Mouse (Mus musculus): Measurements from ENCODE around the gene Atp1a2. TPM values are rescaled to one million over a fixed set of nuclear protein-coding genes. Genes with fewer than 3 reads are reported as not detected.
A peak's percentile ranks its signal among the peaks of the same experiment; 100 is the strongest.

Atp1a2 gene
- polyA plus RNA-seq, 1 experiment from 2014 or later, result 2.6 TPM

GRCm38 (mm10) chr1:172337411-172338185, 39.7 kb upstream of the Atp1a2 start:
- Histone ChIP-seq H3K4me1 (replicated peaks; ENCODE audit: control insufficient read depth, insufficient read depth, low read length) (peaks cover 4% of the 10 kb centered on the region; the same call in 1 of the 2 replicates), H3K9me3 (ENCODE audit: control insufficient read depth, low read length) (no peaks in the 10 kb centered on the region), H3K27ac (ENCODE audit: low read depth, low read length) (no peak overlapping the region), H3K27me3 (ENCODE audit: control insufficient read depth, insufficient read depth, low read length) (peaks cover 4% of the 10 kb centered on the region; the same call in 1 of the 2 replicates), H3K36me3 (ENCODE audit: control insufficient read depth, insufficient read depth, low read length) (no peaks in the 10 kb centered on the region), H3K4me2 (replicated peaks; ENCODE audit: low read depth, low read length) (no peak overlapping the region), H3K9ac (ENCODE audit: low read depth, low read length) (no peak overlapping the region), H3K4me3 (ENCODE audit: low read depth, low read length) (no peak overlapping the region)
- DNase-seq (ENCODE audit: low spot score) (no peak), ATAC-seq (ENCODE audit: low FRiP score) (no peak)
- WGBS, result 34% methylated on average over 2 of the region's 2 CpGs

DNA sequence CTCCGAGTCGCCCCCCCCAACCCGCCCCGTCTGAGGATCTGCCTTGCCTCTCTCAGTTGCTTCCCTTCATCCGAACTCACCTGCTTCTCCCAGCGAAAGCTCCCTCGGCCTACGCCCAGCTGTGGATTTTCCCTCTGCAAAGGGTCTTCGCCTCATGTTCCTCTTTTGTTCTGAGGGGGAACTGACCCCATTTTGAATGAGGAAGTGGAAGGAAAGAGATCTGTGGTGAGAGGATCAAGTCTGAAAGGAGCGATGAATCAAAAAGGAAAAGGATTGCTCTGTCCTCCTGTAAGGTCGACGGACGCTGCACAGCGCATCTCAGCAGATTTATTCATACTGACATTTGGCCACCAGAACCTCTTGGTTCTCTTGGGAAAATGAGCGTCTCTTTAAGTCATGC, 37.9 kb upstream of the Atp1a2 start:
- no peak overlapping the region for H3K4me3 ChIP-seq (ENCODE audit: low read depth, low read length)
- DNase-seq (ENCODE audit: low spot score) (no peak), ATAC-seq (ENCODE audit: low FRiP score) (no peak)
- H3K4me2 ChIP-seq (replicated peaks; ENCODE audit: low read depth, low read length), result no peak overlapping the region
- H3K9ac ChIP-seq (ENCODE audit: low read depth, low read length), result no peak overlapping the region
- H3K27me3 ChIP-seq (ENCODE audit: control insufficient read depth, insufficient read depth, low read length), result no peaks in the 10 kb centered on the region
- no peak overlapping the region for H3K27ac ChIP-seq (ENCODE audit: low read depth, low read length)
- no peaks in the 10 kb centered on the region for H3K9me3 ChIP-seq (ENCODE audit: control insufficient read depth, low read length)
- no peaks in the 10 kb centered on the region for H3K36me3 ChIP-seq (ENCODE audit: control insufficient read depth, insufficient read depth, low read length)
- H3K4me1 ChIP-seq (replicated peaks; ENCODE audit: control insufficient read depth, insufficient read depth, low read length), result no peaks in the 10 kb centered on the region
- 81% methylated on average over 15 of the region's 15 CpGs for WGBS

DNA sequence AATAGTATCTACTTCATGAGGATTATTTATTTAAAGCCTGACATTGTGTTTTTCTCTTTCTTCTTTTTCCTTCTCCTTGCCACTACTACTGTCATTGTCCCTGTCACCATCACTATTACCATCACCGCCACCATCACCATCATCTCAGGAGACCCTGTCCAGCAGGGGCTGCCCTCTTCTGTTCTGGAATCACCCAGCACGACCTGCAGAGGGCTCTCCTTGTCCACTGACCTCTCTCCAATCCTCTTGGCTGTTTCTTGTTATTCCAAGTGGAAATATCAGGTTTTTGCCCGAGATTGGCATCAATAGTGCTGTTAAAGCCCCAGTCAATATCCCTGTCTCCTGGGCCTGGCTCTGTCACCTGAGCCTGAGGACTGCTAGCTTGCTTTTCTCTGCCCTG, 35.6 kb upstream of the Atp1a2 start:
- no peaks in the 10 kb centered on the region for H3K9me3 ChIP-seq (ENCODE audit: control insufficient read depth, low read length)
- H3K36me3 ChIP-seq (ENCODE audit: control insufficient read depth, insufficient read depth, low read length), result no peaks in the 10 kb centered on the region
- 18% methylated on average over 3 of the region's 3 CpGs for WGBS
- H3K27ac ChIP-seq (ENCODE audit: low read depth, low read length), result no peak overlapping the region
- H3K27me3 ChIP-seq (ENCODE audit: control insufficient read depth, insufficient read depth, low read length), result peaks cover 3% of the 10 kb centered on the region; the same call in 1 of the 2 replicates
- DNase-seq (ENCODE audit: low spot score) (no peak), ATAC-seq (ENCODE audit: low FRiP score) (0 out of 2 replicates have a peak, but pooled peaks have one; percentile 46)
- H3K9ac ChIP-seq (ENCODE audit: low read depth, low read length), result no peak overlapping the region
- no peak overlapping the region for H3K4me2 ChIP-seq (replicated peaks; ENCODE audit: low read depth, low read length)
- peaks cover 6% of the 10 kb centered on the region; the same call in 1 of the 2 replicates for H3K4me1 ChIP-seq (replicated peaks; ENCODE audit: control insufficient read depth, insufficient read depth, low read length)
- no peak overlapping the region for H3K4me3 ChIP-seq (ENCODE audit: low read depth, low read length)

DNA sequence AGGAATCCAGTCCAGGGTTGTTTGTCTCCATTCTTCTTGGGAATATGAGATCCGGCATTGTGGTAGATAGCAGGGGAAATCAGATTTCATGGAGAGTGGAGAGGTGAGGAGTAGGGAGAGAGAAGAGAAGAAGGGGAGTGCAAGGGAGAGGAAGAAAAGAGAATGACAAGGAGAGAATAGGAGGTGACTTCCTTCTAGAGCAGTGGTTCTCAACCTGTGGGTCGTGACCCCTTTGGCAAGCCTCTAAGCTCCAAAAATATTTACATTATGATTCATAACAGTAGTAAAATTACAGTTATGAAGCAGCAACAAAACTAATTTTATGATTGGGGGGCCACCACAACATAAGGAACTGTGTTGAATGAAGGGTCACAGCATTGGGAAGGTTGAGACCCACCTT, 35.1 kb upstream of the Atp1a2 start:
- 73% methylated on average over 2 of the region's 2 CpGs for WGBS
- DNase-seq (ENCODE audit: low spot score), result no peak
- Histone ChIP-seq H3K9me3 (ENCODE audit: control insufficient read depth, low read length) (no peaks in the 10 kb centered on the region), H3K27me3 (ENCODE audit: control insufficient read depth, insufficient read depth, low read length) (peaks cover 5% of the 10 kb centered on the region; the same call in 1 of the 2 replicates), H3K27ac (ENCODE audit: low read depth, low read length) (no peak overlapping the region), H3K4me3 (ENCODE audit: low read depth, low read length) (no peak overlapping the region), H3K4me2 (replicated peaks; ENCODE audit: low read depth, low read length) (no peak overlapping the region), H3K36me3 (ENCODE audit: control insufficient read depth, insufficient read depth, low read length) (no peaks in the 10 kb centered on the region), H3K9ac (ENCODE audit: low read depth, low read length) (no peak overlapping the region), H3K4me1 (replicated peaks; ENCODE audit: control insufficient read depth, insufficient read depth, low read length) (peaks cover 6% of the 10 kb centered on the region; the same call in 1 of the 2 replicates)
- ATAC-seq (ENCODE audit: low FRiP score), result no peak

- Histone ChIP-seq H3K4me1 (replicated peaks; ENCODE audit: control insufficient read depth, insufficient read depth, low read length) (peaks cover 6% of the 10 kb centered on the region; the same call in 1 of the 2 replicates), H3K36me3 (ENCODE audit: control insufficient read depth, insufficient read depth, low read length) (no peaks in the 10 kb centered on the region), H3K9me3 (ENCODE audit: control insufficient read depth, low read length) (no peaks in the 10 kb centered on the region), H3K4me3 (ENCODE audit: low read depth, low read length) (no peak overlapping the region), H3K27ac (ENCODE audit: low read depth, low read length) (no peak overlapping the region), H3K27me3 (ENCODE audit: control insufficient read depth, insufficient read depth, low read length) (peaks cover 16% of the 10 kb centered on the region), H3K4me2 (replicated peaks; ENCODE audit: low read depth, low read length) (no peak overlapping the region), H3K9ac (ENCODE audit: low read depth, low read length) (no peak overlapping the region)
- no peak for DNase-seq (ENCODE audit: low spot score)
- 73% methylated on average over 8 of the region's 8 CpGs for WGBS
- no peak for ATAC-seq (ENCODE audit: low FRiP score)
These were observed 33.6 kb upstream of the Atp1a2 start for GRCm38 (mm10) chr1:172331422-172331947.

- Histone ChIP-seq H3K27me3 (ENCODE audit: control insufficient read depth, insufficient read depth, low read length) (peaks cover 32% of the 10 kb centered on the region), H3K4me3 (ENCODE audit: low read depth, low read length) (no peak overlapping the region), H3K4me1 (replicated peaks; ENCODE audit: control insufficient read depth, insufficient read depth, low read length) (peaks cover 6% of the 10 kb centered on the region), H3K9me3 (ENCODE audit: control insufficient read depth, low read length) (no peaks in the 10 kb centered on the region), H3K36me3 (ENCODE audit: control insufficient read depth, insufficient read depth, low read length) (no peaks in the 10 kb centered on the region), H3K4me2 (replicated peaks; ENCODE audit: low read depth, low read length) (no peak overlapping the region), H3K9ac (ENCODE audit: low read depth, low read length) (0 out of 2 replicates have a peak overlapping the region, but pooled peaks have one; percentile 12), H3K27ac (ENCODE audit: low read depth, low read length) (no peak overlapping the region)
- 0 out of 2 replicates have a peak, but pooled peaks have one; percentile 1 for ATAC-seq (ENCODE audit: low FRiP score)
- WGBS, result 61% methylated on average over 6 of the region's 6 CpGs
- DNase-seq (ENCODE audit: low spot score), result no peak
These were observed 31.8 kb upstream of the Atp1a2 start for GRCm38 (mm10) chr1:172329616-172330015.

DNA sequence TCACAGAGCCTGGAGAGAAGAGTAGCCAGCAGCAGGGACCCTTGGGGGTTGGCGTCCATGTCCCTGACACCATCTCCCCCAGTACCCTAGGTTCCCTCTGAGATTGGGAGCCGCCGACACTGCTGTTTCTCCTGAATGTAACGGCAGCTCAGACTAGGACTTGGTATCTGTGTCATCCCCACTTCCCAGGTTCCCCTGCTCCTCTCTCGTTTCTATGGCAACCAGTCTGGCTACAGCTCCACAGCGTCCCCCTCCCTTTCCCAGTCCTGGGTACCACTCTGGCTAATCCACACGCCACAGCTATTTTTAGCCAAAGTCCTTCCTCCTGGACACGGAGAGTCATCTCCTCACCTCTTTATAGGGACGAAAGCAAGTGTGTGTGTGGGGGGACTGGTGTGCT, 31.3 kb upstream of the Atp1a2 start, which contains the start of gene Kcnj9:
Kcnj9 (minus strand) TSS at position 188 of the 400 bp plus-strand sequence.
- no peak within 1 kb of the TSS; the same call in 1 of the 2 replicates for H3K4me2 ChIP-seq (replicated peaks; ENCODE audit: low read depth, low read length)
- H3K27me3 ChIP-seq (ENCODE audit: control insufficient read depth, insufficient read depth, low read length), result peaks cover 32% of the 10 kb centered on the region
- DNase-seq (ENCODE audit: low spot score), result peak; percentile 61
- H3K36me3 ChIP-seq (ENCODE audit: control insufficient read depth, insufficient read depth, low read length), result no peaks in the 10 kb centered on the region
- peak within 1 kb of the TSS; percentile 12; the same call in 1 of the 2 replicates for H3K9ac ChIP-seq (ENCODE audit: low read depth, low read length)
- WGBS, result 22% methylated on average over 9 of the region's 9 CpGs
- no peaks in the 10 kb centered on the region for H3K9me3 ChIP-seq (ENCODE audit: control insufficient read depth, low read length)
- ATAC-seq (ENCODE audit: low FRiP score), result peak; percentile 67
- no peak within 1 kb of the TSS for H3K27ac ChIP-seq (ENCODE audit: low read depth, low read length)
- peaks cover 6% of the 10 kb centered on the region for H3K4me1 ChIP-seq (replicated peaks; ENCODE audit: control insufficient read depth, insufficient read depth, low read length)
- no peak within 1 kb of the TSS; the same call in 1 of the 2 replicates for H3K4me3 ChIP-seq (ENCODE audit: low read depth, low read length)

DNA sequence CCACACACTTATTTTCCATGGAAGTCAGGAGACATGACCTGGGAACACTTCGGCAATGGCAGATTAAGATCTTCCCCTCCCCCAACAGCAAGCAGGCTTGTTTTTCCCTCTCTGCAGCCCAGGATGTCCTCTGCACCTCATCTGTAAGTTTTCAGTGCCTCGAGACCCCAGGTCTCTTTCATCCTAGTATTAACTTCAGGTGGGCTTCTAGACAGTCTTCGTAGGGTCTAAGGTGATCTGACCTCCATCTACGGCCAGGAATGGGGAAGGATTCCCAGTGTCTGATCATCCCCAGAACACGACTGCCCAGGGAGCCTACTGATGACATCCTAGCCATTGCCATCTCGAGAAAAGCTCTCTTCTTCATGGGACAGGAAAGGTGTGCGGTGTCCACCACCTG, 30.6 kb upstream of the Atp1a2 start:
- ATAC-seq (ENCODE audit: low FRiP score) (no peak), DNase-seq (ENCODE audit: low spot score) (no peak)
- Histone ChIP-seq H3K9me3 (ENCODE audit: control insufficient read depth, low read length) (no peaks in the 10 kb centered on the region), H3K4me2 (replicated peaks; ENCODE audit: low read depth, low read length) (no peak overlapping the region), H3K4me1 (replicated peaks; ENCODE audit: control insufficient read depth, insufficient read depth, low read length) (peaks cover 7% of the 10 kb centered on the region), H3K9ac (ENCODE audit: low read depth, low read length) (no peak overlapping the region), H3K36me3 (ENCODE audit: control insufficient read depth, insufficient read depth, low read length) (no peaks in the 10 kb centered on the region), H3K27me3 (ENCODE audit: control insufficient read depth, insufficient read depth, low read length) (peaks cover 32% of the 10 kb centered on the region), H3K27ac (ENCODE audit: low read depth, low read length) (no peak overlapping the region), H3K4me3 (ENCODE audit: low read depth, low read length) (no peak overlapping the region)
- WGBS, result 85% methylated on average over 7 of the region's 7 CpGs

All from hindbrain, embryonic 11.5 days (tissue).